Comparison of ENCODE assay signal across 11 mouse cellular contexts in the genomic region with DNA sequence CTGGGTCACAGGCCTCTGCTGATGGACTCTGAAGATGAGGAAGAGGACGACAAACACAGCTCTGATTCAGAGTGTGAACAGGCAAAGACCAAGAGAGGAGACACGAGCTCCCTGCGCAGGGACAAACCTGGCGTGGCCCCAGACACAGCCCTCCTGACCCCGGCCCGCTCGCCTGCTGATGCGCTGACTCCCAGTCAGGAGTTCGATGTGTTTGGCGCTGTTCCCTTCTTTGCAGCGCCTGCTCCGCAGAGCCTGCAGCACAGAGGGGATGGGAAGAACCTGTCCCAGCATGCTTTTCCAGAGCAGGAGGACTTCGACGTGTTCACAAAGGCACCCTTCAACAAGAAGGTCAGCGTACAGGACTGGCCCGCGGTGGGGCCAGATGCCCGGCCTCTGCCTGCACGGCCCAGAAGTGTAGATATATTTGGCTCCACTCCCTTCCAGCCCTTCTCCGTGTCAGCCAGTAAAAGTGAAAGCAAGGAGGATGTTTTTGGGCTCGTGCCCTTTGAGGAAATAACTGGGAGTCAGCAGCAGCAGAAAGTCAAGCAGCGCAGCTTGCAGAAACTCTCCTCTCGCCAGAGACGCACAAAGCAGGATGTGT. TPM values are rescaled to one million over a fixed set of nuclear protein-coding genes. Genes with fewer than 3 reads are reported as not detected.
DNase-seq lines count a peak whose midpoint lies in the region; ATAC-seq and TF ChIP-seq lines count a peak whose summit lies in the region.
"Had no signal": no experiment of that assay in that cellular context is flagged by ENCODE, and none has a peak within 500 bp of the region (broad histone marks: within the 10 kb centered on the region; RNA-seq: fewer than 3 reads in every experiment).

No protein-coding gene starts in this region.

- H3K9ac ChIP-seq in forebrain, embryonic 11.5 days (ENCODE audit: low read length): no peak overlapping the region
- H3K9ac ChIP-seq in forebrain, embryonic 13.5 days: no peak overlapping the region
- H3K9ac ChIP-seq in heart, embryonic 13.5 days: 0 out of 2 replicates have a peak overlapping the region, but pooled peaks have one; percentile 28
- H3K9ac ChIP-seq in lung, embryonic 14.5 days: no peak overlapping the region
- no peak overlapping the region for H3K9ac ChIP-seq in midbrain, postnatal 0 days (replicated peaks; ENCODE audit: low read length, poor library complexity, severe bottlenecking)
- H3K9ac ChIP-seq: limb, embryonic 12.5 days had no signal

- H3K4me2 ChIP-seq in forebrain, embryonic 11.5 days (ENCODE audit: low read depth, low read length, severe bottlenecking): no peak overlapping the region
- H3K4me2 ChIP-seq in forebrain, embryonic 13.5 days: no peak overlapping the region
- H3K4me2 ChIP-seq in heart, embryonic 13.5 days: peak overlapping the region; percentile 39
- H3K4me2 ChIP-seq in lung, embryonic 14.5 days: no peak overlapping the region
- no peak overlapping the region for H3K4me2 ChIP-seq in midbrain, postnatal 0 days (ENCODE audit: low read depth, low read length, poor library complexity, severe bottlenecking)
- H3K4me2 ChIP-seq: limb, embryonic 12.5 days; midbrain, embryonic 11.5 days had no signal

- 92% methylated on average over 24 of the region's 24 CpGs for whole genome bisulfite sequencing in forebrain, embryonic 11.5 days
- WGBS in forebrain, embryonic 13.5 days: 91% methylated on average over 24 of the region's 24 CpGs
- 71% methylated on average over 24 of the region's 24 CpGs for WGBS in heart, embryonic 13.5 days
- WGBS in lung, embryonic 14.5 days: 80% methylated on average over 24 of the region's 24 CpGs
- WGBS in midbrain, postnatal 0 days: 90% methylated on average over 24 of the region's 24 CpGs

- H3K36me3 ChIP-seq in forebrain, embryonic 11.5 days (ENCODE audit: control insufficient read depth, insufficient read depth, low read length): no peaks in the 10 kb centered on the region
- H3K36me3 ChIP-seq in forebrain, embryonic 13.5 days (ENCODE audit: poor library complexity, severe bottlenecking): peaks cover 59% of the 10 kb centered on the region
- peaks cover 32% of the 10 kb centered on the region for H3K36me3 ChIP-seq in heart, embryonic 13.5 days
- H3K36me3 ChIP-seq in lung, embryonic 14.5 days (ENCODE audit: insufficient read depth): peaks cover 24% of the 10 kb centered on the region
- H3K36me3 ChIP-seq in midbrain, postnatal 0 days (ENCODE audit: insufficient read depth, low read length): peaks cover 21% of the 10 kb centered on the region

- H3K4me1 ChIP-seq in forebrain, embryonic 11.5 days (replicated peaks; ENCODE audit: control insufficient read depth, insufficient read depth, low read length): no peaks in the 10 kb centered on the region
- H3K4me1 ChIP-seq in forebrain, embryonic 13.5 days: 0 out of 2 replicates have a peak, but pooled peaks cover 5% of the 10 kb centered on the region
- peaks cover 9% of the 10 kb centered on the region for H3K4me1 ChIP-seq in heart, embryonic 13.5 days
- H3K4me1 ChIP-seq in lung, embryonic 14.5 days (ENCODE audit: insufficient read depth): no peaks in the 10 kb centered on the region
- no peaks in the 10 kb centered on the region for H3K4me1 ChIP-seq in midbrain, postnatal 0 days (ENCODE audit: insufficient read depth, low read length)
- H3K4me1 ChIP-seq: limb, embryonic 12.5 days had no signal

- H3K9me3 ChIP-seq in forebrain, embryonic 11.5 days (ENCODE audit: control insufficient read depth, low read length): no peaks in the 10 kb centered on the region
- H3K9me3 ChIP-seq in forebrain, embryonic 13.5 days (replicated peaks): no peaks in the 10 kb centered on the region
- no peaks in the 10 kb centered on the region for H3K9me3 ChIP-seq in heart, embryonic 13.5 days
- no peaks in the 10 kb centered on the region for H3K9me3 ChIP-seq in lung, embryonic 14.5 days (ENCODE audit: low read depth, low read length)
- no peaks in the 10 kb centered on the region for H3K9me3 ChIP-seq in midbrain, postnatal 0 days (ENCODE audit: low read length)
- H3K9me3 ChIP-seq: limb, embryonic 12.5 days had no signal

- DNase-seq in forebrain, embryonic 11.5 days (ENCODE audit: low spot score): peak; percentile 41
- peak; percentile 11 for DNase-seq in 3134 (ENCODE audit: extremely low read depth, insufficient read length, low spot score)
- peak; percentile 24 for DNase-seq in lung, embryonic 14.5 days
- no peak for DNase-seq in adrenal gland, postnatal 14 days
- DNase-seq in midbrain, postnatal 0 days (ENCODE audit: low spot score): no peak
- DNase-seq: cerebellum, postnatal 25 days had no signal

- no peak for ATAC-seq in forebrain, embryonic 11.5 days (replicated peaks; ENCODE audit: low FRiP score)
- ATAC-seq in forebrain, embryonic 13.5 days: no peak
- ATAC-seq in heart, embryonic 13.5 days (ENCODE audit: extremely low read depth, insufficient number of reproducible peaks, low FRiP score, low TSS enrichment): no peak; the same call in 1 of the 2 replicates
- no peak for ATAC-seq in lung, embryonic 14.5 days (ENCODE audit: insufficient read depth)
- ATAC-seq in frontal cortex, adult (ENCODE audit: low TSS enrichment): no peak
- no peak for ATAC-seq in midbrain, postnatal 0 days (ENCODE audit: low FRiP score)

- TF ChIP-seq CTCF in lung, embryonic 14.5 days (IDR thresholded peaks at IDR 0.05; ENCODE audit: low read depth): no peak
- no peak for TF ChIP-seq CTCF in midbrain, postnatal 0 days (IDR thresholded peaks at IDR 0.05)

- H3K4me3 ChIP-seq in forebrain, embryonic 11.5 days (ENCODE audit: low read depth, low read length): no peak overlapping the region
- no peak overlapping the region for H3K4me3 ChIP-seq in forebrain, embryonic 13.5 days
- H3K4me3 ChIP-seq in heart, embryonic 13.5 days: peak overlapping the region; percentile 15; the same call in 1 of the 2 replicates
- H3K4me3 ChIP-seq in lung, embryonic 14.5 days (ENCODE audit: low read depth, low read length): no peak overlapping the region
- no peak overlapping the region for H3K4me3 ChIP-seq in midbrain, postnatal 0 days (ENCODE audit: low read depth, low read length)
- H3K4me3 ChIP-seq: limb, embryonic 12.5 days had no signal

- H3K27me3 ChIP-seq in forebrain, embryonic 11.5 days (ENCODE audit: control insufficient read depth, insufficient read depth, low read length): no peaks in the 10 kb centered on the region
- no peaks in the 10 kb centered on the region for H3K27me3 ChIP-seq in forebrain, embryonic 13.5 days
- H3K27me3 ChIP-seq in heart, embryonic 13.5 days (replicated peaks): no peaks in the 10 kb centered on the region
- H3K27me3 ChIP-seq in lung, embryonic 14.5 days (ENCODE audit: insufficient read depth, low read length): no peaks in the 10 kb centered on the region
- no peaks in the 10 kb centered on the region for H3K27me3 ChIP-seq in midbrain, postnatal 0 days (ENCODE audit: insufficient read depth, low read length)
- H3K27me3 ChIP-seq: limb, embryonic 12.5 days had no signal

- no peak overlapping the region for H3K27ac ChIP-seq in forebrain, embryonic 11.5 days (ENCODE audit: low read depth, low read length)
- H3K27ac ChIP-seq in forebrain, embryonic 13.5 days: no peak overlapping the region
- peak overlapping the region; percentile 42; the same call in 1 of the 2 replicates for H3K27ac ChIP-seq in heart, embryonic 13.5 days (replicated peaks)
- no peak overlapping the region for H3K27ac ChIP-seq in lung, embryonic 14.5 days (ENCODE audit: low read depth)
- no peak overlapping the region for H3K27ac ChIP-seq in midbrain, postnatal 0 days (ENCODE audit: low read depth, low read length)
- H3K27ac ChIP-seq: limb, embryonic 12.5 days had no signal

RNA-seq across cellular contexts. Expression of a gene that starts 24.3 kb away (rescaled TPM):
- 12.3 and 14.0 TPM in 2 replicates for polyA plus RNA-seq in forebrain, embryonic 11.5 days (2014; fragmentation: Nextera tagmentation; extraction: Ambion mirVana)
- 17.1 and 19.0 TPM in 2 replicates for polyA plus RNA-seq in forebrain, embryonic 13.5 days (2015; fragmentation: Nextera tagmentation; extraction: Ambion mirVana)
- 1.7 and 1.8 TPM in 2 replicates for polyA plus RNA-seq in heart, embryonic 13.5 days (2015; fragmentation: Nextera tagmentation; extraction: Ambion mirVana)
- polyA plus RNA-seq in lung, embryonic 14.5 days (2014; fragmentation: Nextera tagmentation; extraction: Ambion mirVana): 3.4 and 4.6 TPM in 2 replicates
- 3.1 and 4.1 TPM in 2 replicates for total RNA-seq in adrenal gland, postnatal 14 days (2021)
- 47.4 and 51.8 TPM in 2 replicates for total RNA-seq in midbrain, postnatal 0 days (2014; rRNA removed)
- 12.1 and 12.8 TPM in 2 replicates for polyA plus RNA-seq in midbrain, postnatal 0 days (2015; fragmentation: Nextera tagmentation; extraction: Ambion mirVana)

Comparison
In these comparisons a context has a peak if more than half of its experiments do, and no peak if none do; other contexts are left out.
1. DNase-seq: peak in forebrain, embryonic 11.5 days (single experiment), 3134 (single experiment) and lung, embryonic 14.5 days (single experiment); none in adrenal gland, postnatal 14 days (single experiment) and midbrain, postnatal 0 days (single experiment).